Mouse (Mus musculus) kidney, embryonic 16.5 days (tissue): ENCODE data around the gene Pyroxd2. TPM values are rescaled to one million over a fixed set of nuclear protein-coding genes. Genes with fewer than 3 reads are reported as not detected.
A peak's percentile ranks its signal among the peaks of the same experiment; 100 is the strongest.

ENCODE experiments used
- ATAC-seq: fragments of 200-750 bp; cut with Nextera tagmentation; 2 replicates; pipeline ENCODE4 v1.8.0; 2017; ENCODE audit warnings: moderate TSS enrichment; ENCODE audit not compliant: low FRiP score, low TSS enrichment
- H3K27ac ChIP-seq: fragments of 300-500 bp; sonication (generic); 2 replicates; pipeline ENCODE4 v1.5.1; 2014; ENCODE audit warnings: low read length
- H3K27me3 ChIP-seq: fragments of 300-500 bp; sonication (generic); 2 replicates; pipeline ENCODE4 v1.6.1; 2014; ENCODE audit warnings: low read length, control low read depth, mixed read lengths; ENCODE audit not compliant: insufficient read depth
- H3K36me3 ChIP-seq: fragments of 300-500 bp; sonication (generic); 2 replicates; pipeline ENCODE4 v1.6.1; 2014; ENCODE audit warnings: low read length, control low read depth, mixed read lengths; ENCODE audit not compliant: insufficient read depth
- H3K4me1 ChIP-seq: fragments of 300-500 bp; sonication (generic); 2 replicates; pipeline ENCODE4 v1.6.1; 2014; ENCODE audit warnings: low read length, control low read depth, mixed read lengths; ENCODE audit not compliant: insufficient read depth
- H3K4me2 ChIP-seq: fragments of 300-500 bp; sonication (generic); replicated peaks from 2 replicates; pipeline ENCODE4 v1.6.1; 2014; ENCODE audit warnings: low read depth, low read length
- H3K4me3 ChIP-seq: fragments of 300-500 bp; sonication (generic); 2 replicates; pipeline ENCODE4 v1.5.1; 2014; ENCODE audit warnings: mild to moderate bottlenecking, low read length
- H3K9ac ChIP-seq: fragments of 300-500 bp; sonication (generic); replicated peaks from 2 replicates; pipeline ENCODE4 v1.6.1; 2014; ENCODE audit warnings: low read length
- H3K9me3 ChIP-seq: fragments of 300-500 bp; sonication (generic); 2 replicates; pipeline ENCODE4 v1.6.1; 2016; ENCODE audit warnings: low read length, control low read depth
- WGBS: fragments of 180-500 bp; shearing (Covaris S2); extraction: QIAGEN DNeasy Blood & Tissue Kit; methylation state at CpG from one replicate; pipeline ENCODE4 v1.1.7; 2014; 5-methylcytosine and 5-hydroxymethylcytosine counted together
- polyA plus RNA-seq: library from polyadenylated mRNA; unstranded; fragments of >200 nt; fragmentation: Nextera tagmentation; extraction: Ambion mirVana; gene quantifications from 2 replicates; pipeline ENCODE4 v1.2.1, GENCODE M21; 2015

Pyroxd2 gene
- polyA plus RNA-seq, 1 experiment from 2014 or later = 9.7 TPM

DNA sequence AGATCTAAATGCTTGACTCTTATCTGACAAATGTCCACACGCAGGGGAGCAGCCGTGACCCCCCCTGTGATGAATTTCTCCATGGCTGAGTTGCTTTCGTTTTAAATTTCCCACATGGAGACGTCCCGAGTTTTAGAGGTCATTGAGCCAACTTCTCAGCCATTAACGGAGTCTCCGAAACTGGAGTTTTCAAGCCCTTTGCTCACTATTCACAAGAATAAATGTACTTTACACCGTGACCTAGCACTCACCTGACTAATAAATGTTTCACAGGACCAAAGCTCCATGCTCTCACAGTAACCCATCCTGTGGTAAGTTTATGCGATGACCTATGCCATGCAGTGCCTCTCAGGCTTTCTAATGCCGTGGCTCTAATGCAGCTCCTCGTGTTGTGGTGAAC, 2.4 kb downstream of the Pyroxd2 start:
- H3K4me3 ChIP-seq = no peak overlapping the region
- WGBS = 50% methylated on average over 11 of the region's 11 CpGs
- H3K4me1 ChIP-seq = peaks cover 35% of the 10 kb centered on the region
- no peaks in the 10 kb centered on the region for H3K9me3 ChIP-seq
- no peak overlapping the region; the same call in 1 of the 2 replicates for H3K27ac ChIP-seq
- no peak for ATAC-seq
- no peak overlapping the region for H3K9ac ChIP-seq
- H3K36me3 ChIP-seq = no peaks in the 10 kb centered on the region
- no peak overlapping the region for H3K4me2 ChIP-seq
- no peaks in the 10 kb centered on the region for H3K27me3 ChIP-seq

DNA sequence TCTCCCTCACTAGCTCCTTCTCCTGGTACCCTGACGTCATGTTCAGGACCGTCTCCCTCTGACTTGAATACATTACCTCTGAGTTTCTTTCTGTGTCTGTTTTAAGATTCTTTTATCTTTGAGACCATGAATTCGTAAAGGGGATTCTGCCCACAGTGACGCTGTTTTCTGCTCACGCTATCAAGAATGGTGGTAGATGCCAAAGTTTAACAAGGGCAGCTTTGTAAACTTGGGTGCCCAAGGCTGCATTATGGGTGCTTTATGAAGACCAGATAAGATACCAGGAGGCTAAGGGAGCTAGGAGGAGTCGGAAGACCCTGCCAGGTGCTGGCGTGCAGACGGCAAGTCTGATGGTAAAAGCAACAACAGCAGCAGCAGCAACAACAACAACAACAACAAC, 5.9 kb downstream of the Pyroxd2 start:
- whole genome bisulfite sequencing = 94% methylated on average over 8 of the region's 8 CpGs
- no peak overlapping the region for H3K27ac ChIP-seq
- H3K4me2 ChIP-seq = no peak overlapping the region
- peaks cover 14% of the 10 kb centered on the region for H3K4me1 ChIP-seq
- H3K9me3 ChIP-seq = no peaks in the 10 kb centered on the region
- H3K36me3 ChIP-seq = no peaks in the 10 kb centered on the region
- no peak for ATAC-seq
- H3K9ac ChIP-seq = no peak overlapping the region
- H3K4me3 ChIP-seq = no peak overlapping the region
- H3K27me3 ChIP-seq = no peaks in the 10 kb centered on the region

DNA sequence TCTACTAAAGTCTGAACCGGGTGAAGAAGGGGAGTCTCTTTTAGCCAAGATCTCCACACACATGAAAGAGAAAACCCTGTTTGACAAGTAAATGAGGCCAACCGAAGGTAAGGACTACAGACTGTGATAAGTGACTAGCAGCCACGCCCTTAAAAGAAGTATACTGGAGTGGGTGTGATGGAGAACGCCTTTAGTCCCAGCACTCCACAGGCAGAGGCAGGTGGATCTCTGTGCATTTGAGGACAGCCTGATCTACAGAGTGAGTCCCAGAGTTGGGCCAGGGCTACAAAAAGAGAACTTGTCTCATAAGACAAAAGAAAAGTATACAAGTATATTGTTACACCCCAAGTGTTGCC, 6.7 kb downstream of the Pyroxd2 start:
- Histone ChIP-seq H3K4me1 (peaks cover 10% of the 10 kb centered on the region), H3K4me2 (no peak overlapping the region), H3K27ac (no peak overlapping the region), H3K36me3 (no peaks in the 10 kb centered on the region), H3K4me3 (no peak overlapping the region), H3K27me3 (no peaks in the 10 kb centered on the region), H3K9ac (no peak overlapping the region), H3K9me3 (no peaks in the 10 kb centered on the region)
- 66% methylated on average over 4 of the region's 4 CpGs for WGBS
- no peak for ATAC-seq

DNA sequence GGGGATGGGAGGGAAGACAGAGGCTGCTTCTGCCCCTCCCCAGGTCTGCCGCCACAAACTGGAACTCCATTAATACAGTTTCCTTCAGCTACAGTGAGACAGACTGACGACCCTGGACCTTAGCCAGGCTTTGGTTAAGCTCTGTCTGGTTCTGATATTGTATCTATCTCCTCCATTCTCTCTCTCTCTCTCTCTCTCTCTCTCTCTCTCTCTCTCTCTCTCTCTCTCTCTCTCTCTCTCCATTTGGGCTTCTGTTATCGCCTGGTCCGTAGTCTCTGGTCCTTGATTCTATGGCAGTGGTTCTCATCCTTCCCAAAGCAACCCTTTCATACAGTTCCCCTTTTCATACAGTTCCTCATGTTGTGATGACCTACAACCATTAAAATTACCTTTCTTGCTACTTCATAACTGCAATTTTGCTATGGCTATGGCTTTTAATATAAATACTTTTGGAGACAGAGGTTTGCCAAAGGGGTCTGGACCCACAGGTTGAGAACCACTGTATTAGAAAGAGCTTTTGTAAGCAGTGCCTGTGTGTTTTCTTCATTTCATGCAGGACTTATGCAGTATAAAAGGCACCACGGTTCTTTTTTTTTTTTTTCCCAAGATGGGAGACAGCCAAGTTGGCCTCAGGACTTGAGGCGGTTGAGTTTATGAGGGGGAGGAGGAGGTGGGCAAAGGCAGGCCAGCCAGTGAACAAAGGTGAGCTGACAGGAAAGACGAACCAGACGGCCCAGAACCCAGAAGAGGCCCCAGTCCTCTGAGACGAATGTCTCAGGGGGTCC, 7.3 kb downstream of the Pyroxd2 start:
- WGBS = 49% methylated on average over 9 of the region's 9 CpGs
- no peaks in the 10 kb centered on the region for H3K27me3 ChIP-seq
- no peak overlapping the region for H3K9ac ChIP-seq
- no peaks in the 10 kb centered on the region for H3K9me3 ChIP-seq
- H3K4me3 ChIP-seq = no peak overlapping the region
- H3K4me1 ChIP-seq = peaks cover 6% of the 10 kb centered on the region
- no peak overlapping the region for H3K27ac ChIP-seq
- H3K36me3 ChIP-seq = no peaks in the 10 kb centered on the region
- ATAC-seq = no peak
- H3K4me2 ChIP-seq = no peak overlapping the region

DNA sequence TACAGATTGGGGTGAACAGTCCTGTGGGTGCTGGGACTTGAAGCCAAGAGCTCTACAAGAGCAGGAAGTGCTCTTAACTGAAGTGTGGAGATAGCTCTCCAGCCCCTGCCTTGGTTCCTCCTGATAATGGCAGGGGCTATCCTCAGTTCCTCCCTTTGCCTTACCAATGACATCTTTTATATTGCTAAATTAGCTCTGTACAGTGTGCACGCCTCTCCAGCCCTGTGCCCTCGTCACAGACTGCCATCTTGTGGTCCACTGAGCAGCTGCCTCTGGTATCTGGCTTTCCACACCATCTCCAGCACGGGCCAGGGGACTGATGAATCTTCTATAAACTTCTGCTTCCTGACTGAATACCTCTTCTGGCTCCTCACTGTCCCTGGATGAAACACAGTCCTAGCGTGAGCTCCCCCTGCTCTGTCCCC, 8.4 kb downstream of the Pyroxd2 start:
- no peak overlapping the region for H3K27ac ChIP-seq
- WGBS = 16% methylated on average over 4 of the region's 4 CpGs
- H3K36me3 ChIP-seq = no peaks in the 10 kb centered on the region
- H3K9ac ChIP-seq = no peak overlapping the region
- no peak overlapping the region for H3K4me3 ChIP-seq
- peak; percentile 89 for ATAC-seq
- no peaks in the 10 kb centered on the region for H3K9me3 ChIP-seq
- H3K4me2 ChIP-seq = no peak overlapping the region
- H3K27me3 ChIP-seq = no peaks in the 10 kb centered on the region
- H3K4me1 ChIP-seq = no peaks in the 10 kb centered on the region; the same call in 1 of the 2 replicates

DNA sequence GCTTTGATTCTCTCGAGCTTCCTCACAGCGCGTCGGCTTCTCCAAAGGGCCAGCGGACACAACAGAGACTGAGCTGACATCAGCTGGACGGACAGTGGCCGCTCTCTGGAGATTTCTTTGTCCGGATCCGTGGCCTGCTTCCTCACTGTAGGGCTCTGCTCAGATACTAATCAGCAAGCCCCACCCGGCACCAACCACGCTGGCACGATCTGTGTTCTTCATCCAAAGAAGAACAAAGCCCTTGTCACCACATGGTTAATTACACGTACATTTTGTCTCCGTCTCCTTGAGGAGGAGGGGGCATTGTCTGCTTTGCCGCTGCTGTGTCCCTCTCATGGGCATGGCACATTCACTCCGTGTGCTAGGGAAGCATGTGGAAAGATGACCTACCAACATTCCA, 9.3 kb downstream of the Pyroxd2 start:
- H3K27me3 ChIP-seq = no peaks in the 10 kb centered on the region
- no peak overlapping the region for H3K4me2 ChIP-seq
- no peak overlapping the region for H3K4me3 ChIP-seq
- no peaks in the 10 kb centered on the region; the same call in 1 of the 2 replicates for H3K4me1 ChIP-seq
- H3K9ac ChIP-seq = no peak overlapping the region
- no peaks in the 10 kb centered on the region for H3K9me3 ChIP-seq
- 75% methylated on average over 16 of the region's 16 CpGs for WGBS
- no peaks in the 10 kb centered on the region for H3K36me3 ChIP-seq
- no peak for ATAC-seq
- no peak overlapping the region for H3K27ac ChIP-seq

DNA sequence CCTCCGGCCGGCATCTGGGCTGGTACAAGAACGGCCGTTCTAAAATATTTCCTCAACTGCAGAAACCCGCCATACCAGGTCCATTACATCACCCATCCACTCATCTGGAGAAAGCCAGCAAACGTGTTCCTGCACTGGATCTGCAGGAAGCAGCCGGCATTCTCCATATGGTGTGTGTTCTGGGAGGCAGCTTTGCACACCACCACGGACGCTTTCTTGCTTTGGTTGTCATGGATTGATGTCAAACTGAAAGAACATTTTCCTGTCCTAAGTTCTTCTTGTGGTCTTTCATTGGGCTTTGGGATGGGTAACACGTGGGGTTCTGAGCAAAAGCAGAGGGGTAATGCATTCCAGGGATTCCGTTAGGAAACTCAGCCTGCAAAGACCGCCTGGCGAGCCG, 10.7 kb downstream of the Pyroxd2 start:
- ATAC-seq = no peak
- no peaks in the 10 kb centered on the region for H3K27me3 ChIP-seq
- no peaks in the 10 kb centered on the region; the same call in 1 of the 2 replicates for H3K4me1 ChIP-seq
- no peaks in the 10 kb centered on the region for H3K9me3 ChIP-seq
- 60% methylated on average over 14 of the region's 14 CpGs for WGBS
- H3K4me2 ChIP-seq = no peak overlapping the region
- no peak overlapping the region for H3K4me3 ChIP-seq
- no peaks in the 10 kb centered on the region for H3K36me3 ChIP-seq
- H3K9ac ChIP-seq = no peak overlapping the region
- no peak overlapping the region for H3K27ac ChIP-seq

DNA sequence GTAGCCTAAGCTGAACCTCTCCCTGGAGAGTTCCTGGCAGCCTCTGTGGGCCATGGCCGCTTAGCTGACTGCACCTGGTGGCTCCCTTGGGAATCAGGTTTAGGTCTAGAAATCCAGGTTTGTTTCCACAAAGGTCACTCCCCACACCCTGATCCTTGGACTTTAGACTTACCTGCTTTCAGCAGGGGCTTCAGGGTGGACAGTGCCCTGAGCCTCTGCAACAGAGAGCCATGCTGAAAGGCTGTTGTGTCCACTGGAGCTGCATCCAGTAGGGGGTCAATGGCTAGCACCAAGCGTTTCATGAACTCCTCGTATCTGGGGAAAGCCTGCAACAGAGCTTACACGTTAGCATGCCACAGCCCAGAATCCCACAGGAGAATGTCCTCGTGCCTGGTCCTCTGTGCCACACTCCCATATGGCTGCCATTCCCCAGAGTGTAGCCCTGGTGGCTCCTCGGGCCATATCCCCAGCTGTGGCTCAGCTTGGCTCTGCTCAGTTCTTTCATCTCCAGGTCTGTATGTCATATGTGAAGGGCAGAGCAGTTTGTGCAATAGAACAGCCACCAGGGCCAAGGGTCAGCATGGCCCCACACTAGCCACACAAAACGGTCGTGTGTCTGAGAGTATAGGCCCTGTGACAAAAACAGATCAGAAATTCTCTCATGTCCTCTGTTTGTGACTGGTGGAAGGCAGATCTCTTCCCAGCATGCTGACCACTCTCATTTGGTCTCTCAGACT, 12.2 kb downstream of the Pyroxd2 start:
- H3K27me3 ChIP-seq = no peaks in the 10 kb centered on the region
- no peaks in the 10 kb centered on the region for H3K9me3 ChIP-seq
- 74% methylated on average over 8 of the region's 8 CpGs for WGBS
- no peak overlapping the region for H3K9ac ChIP-seq
- no peak for ATAC-seq
- H3K27ac ChIP-seq = no peak overlapping the region
- no peak overlapping the region for H3K4me2 ChIP-seq
- H3K4me1 ChIP-seq = no peaks in the 10 kb centered on the region; the same call in 1 of the 2 replicates
- no peak overlapping the region for H3K4me3 ChIP-seq
- H3K36me3 ChIP-seq = no peaks in the 10 kb centered on the region

DNA sequence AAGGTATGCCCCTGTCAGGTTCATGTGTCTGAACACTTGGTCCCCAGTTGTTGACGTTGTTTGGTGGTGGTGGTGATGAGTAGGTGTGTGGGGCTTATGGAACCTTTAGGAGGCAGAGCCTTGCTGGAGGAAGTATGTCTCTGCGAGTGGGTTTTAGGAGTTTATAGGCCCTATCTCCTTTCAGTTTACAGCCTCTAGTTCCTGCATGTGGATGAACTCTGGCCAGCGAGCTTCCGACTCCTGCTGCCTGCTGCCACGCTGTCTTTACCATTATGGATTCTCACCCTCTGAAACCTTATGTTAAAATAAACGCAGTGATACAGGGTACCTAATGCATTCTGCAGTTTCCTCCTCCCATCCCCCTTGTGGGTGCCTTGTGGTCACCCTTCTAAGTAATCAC, 12.8 kb downstream of the Pyroxd2 start:
- no peak overlapping the region for H3K4me2 ChIP-seq
- no peak overlapping the region for H3K27ac ChIP-seq
- H3K36me3 ChIP-seq = no peaks in the 10 kb centered on the region
- H3K9ac ChIP-seq = no peak overlapping the region
- no peaks in the 10 kb centered on the region for H3K27me3 ChIP-seq
- WGBS = 46% methylated on average over 6 of the region's 6 CpGs
- no peak for ATAC-seq
- H3K4me3 ChIP-seq = no peak overlapping the region
- H3K9me3 ChIP-seq = no peaks in the 10 kb centered on the region
- H3K4me1 ChIP-seq = no peaks in the 10 kb centered on the region; the same call in 1 of the 2 replicates

DNA sequence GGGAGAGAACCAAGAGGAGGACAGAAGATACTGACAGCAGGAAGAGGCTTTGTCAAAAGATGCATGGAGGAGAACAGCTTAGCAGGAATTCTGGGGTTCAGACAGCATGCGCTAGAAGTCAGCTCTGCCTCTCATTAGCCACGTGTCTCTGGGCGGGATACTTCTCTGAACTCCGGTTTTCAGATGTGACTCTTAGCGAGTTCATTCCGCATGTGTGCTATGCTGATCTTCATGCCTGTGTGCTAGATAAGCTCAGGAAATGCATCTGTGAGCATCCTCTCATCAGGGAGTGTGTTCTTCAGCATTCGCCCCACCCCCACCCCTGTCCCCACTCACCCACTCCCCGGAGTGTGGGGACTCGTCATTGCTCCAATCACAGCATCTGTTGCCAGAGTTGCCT, 14.8 kb downstream of the Pyroxd2 start:
- ATAC-seq = no peak
- Histone ChIP-seq H3K27me3 (no peaks in the 10 kb centered on the region), H3K36me3 (no peaks in the 10 kb centered on the region), H3K4me3 (no peak overlapping the region), H3K4me2 (no peak overlapping the region), H3K4me1 (no peaks in the 10 kb centered on the region; the same call in 1 of the 2 replicates), H3K9ac (no peak overlapping the region), H3K27ac (no peak overlapping the region), H3K9me3 (no peaks in the 10 kb centered on the region)
- 70% methylated on average over 9 of the region's 9 CpGs for WGBS
